Mouse (Mus musculus): ENCODE data around the gene Taldo1. TPM values are rescaled to one million over a fixed set of nuclear protein-coding genes. Genes with fewer than 3 reads are reported as not detected.

The Taldo1 gene
- polyA plus RNA-seq, 1 experiment = 259 TPM

Other genes starting within 250 kb of the Taldo1 start
- 276 TPM for gene Rnh1, start 219.3 kb upstream of the Taldo1 start, polyA plus RNA-seq (2012; fragmentation: generic; extraction: Trizol)
- gene Hras, start 198.2 kb upstream of the Taldo1 start, polyA plus RNA-seq (2012; fragmentation: generic; extraction: Trizol) = 215 TPM
- gene Lrrc56, start 198.0 kb upstream of the Taldo1 start, polyA plus RNA-seq (2012; fragmentation: generic; extraction: Trizol) = 1.1 TPM
- gene Lmntd2, start 178.1 kb upstream of the Taldo1 start, polyA plus RNA-seq (2012; fragmentation: generic; extraction: Trizol) = 0.10 TPM
- gene Rassf7, start 176.3 kb upstream of the Taldo1 start, polyA plus RNA-seq (2012; fragmentation: generic; extraction: Trizol) = 54.5 TPM
- 44.5 TPM for gene Phrf1, start 163.4 kb upstream of the Taldo1 start, polyA plus RNA-seq (2012; fragmentation: generic; extraction: Trizol)
- 0.97 TPM for gene Irf7, start 125.7 kb upstream of the Taldo1 start, polyA plus RNA-seq (2012; fragmentation: generic; extraction: Trizol)
- gene Cdhr5, start 115.4 kb upstream of the Taldo1 start, polyA plus RNA-seq (2012; fragmentation: generic; extraction: Trizol) = 0.07 TPM
- gene Sct, start 113.1 kb upstream of the Taldo1 start, polyA plus RNA-seq (2012; fragmentation: generic; extraction: Trizol) = 0.68 TPM
- gene Drd4, start 100.2 kb upstream of the Taldo1 start, polyA plus RNA-seq (2012; fragmentation: generic; extraction: Trizol) = not detected
- 11.8 TPM for gene Deaf1, start 64.5 kb upstream of the Taldo1 start, polyA plus RNA-seq (2012; fragmentation: generic; extraction: Trizol)
- gene Tmem80, start 64.5 kb upstream of the Taldo1 start, polyA plus RNA-seq (2012; fragmentation: generic; extraction: Trizol) = 12.5 TPM
- gene Eps8l2, start 53.3 kb upstream of the Taldo1 start, polyA plus RNA-seq (2012; fragmentation: generic; extraction: Trizol) = 0.44 TPM
- gene Gatd1, start 21.9 kb downstream of the Taldo1 start, polyA plus RNA-seq (2012; fragmentation: generic; extraction: Trizol) = 16.3 TPM
- 0.25 TPM for gene Cend1, start 37.3 kb downstream of the Taldo1 start, polyA plus RNA-seq (2012; fragmentation: generic; extraction: Trizol)
- 8.8 TPM for gene Slc25a22, start 45.7 kb downstream of the Taldo1 start, polyA plus RNA-seq (2012; fragmentation: generic; extraction: Trizol)
- gene Pidd1, start 51.8 kb downstream of the Taldo1 start, polyA plus RNA-seq (2012; fragmentation: generic; extraction: Trizol) = 1.9 TPM
- gene Rplp2, start 55.2 kb downstream of the Taldo1 start, polyA plus RNA-seq (2012; fragmentation: generic; extraction: Trizol) = 5,265 TPM
- gene Pnpla2, start 63.0 kb downstream of the Taldo1 start, polyA plus RNA-seq (2012; fragmentation: generic; extraction: Trizol) = 50.5 TPM
- 2.4 TPM for gene Cracr2b, start 68.9 kb downstream of the Taldo1 start, polyA plus RNA-seq (2012; fragmentation: generic; extraction: Trizol)
- gene Cd151, start 75.2 kb downstream of the Taldo1 start, polyA plus RNA-seq (2012; fragmentation: generic; extraction: Trizol) = 267 TPM
- 95.1 TPM for gene Polr2l, start 82.9 kb downstream of the Taldo1 start, polyA plus RNA-seq (2012; fragmentation: generic; extraction: Trizol)
- 95.5 TPM for gene Tspan4, start 83.0 kb downstream of the Taldo1 start, polyA plus RNA-seq (2012; fragmentation: generic; extraction: Trizol)
- gene Chid1, start 147.7 kb downstream of the Taldo1 start, polyA plus RNA-seq (2012; fragmentation: generic; extraction: Trizol) = 51.3 TPM
- gene Ap2a2, start 170.0 kb downstream of the Taldo1 start, polyA plus RNA-seq (2012; fragmentation: generic; extraction: Trizol) = 89.2 TPM

All from myocyte (in vitro differentiated cells).